Mouse (Mus musculus): ENCODE results near the gene Pdp2. TPM values are rescaled to one million over a fixed set of nuclear protein-coding genes. Genes with fewer than 3 reads are reported as not detected.
"Not testable (repeated sequence)": the region's sequence is repeated elsewhere in the genome, so short reads cannot be mapped to it uniquely, and the experiment has no call there.

Pdp2 gene
- polyA plus RNA-seq, 1 experiment from 2014 or later: 3.5 TPM

DNA sequence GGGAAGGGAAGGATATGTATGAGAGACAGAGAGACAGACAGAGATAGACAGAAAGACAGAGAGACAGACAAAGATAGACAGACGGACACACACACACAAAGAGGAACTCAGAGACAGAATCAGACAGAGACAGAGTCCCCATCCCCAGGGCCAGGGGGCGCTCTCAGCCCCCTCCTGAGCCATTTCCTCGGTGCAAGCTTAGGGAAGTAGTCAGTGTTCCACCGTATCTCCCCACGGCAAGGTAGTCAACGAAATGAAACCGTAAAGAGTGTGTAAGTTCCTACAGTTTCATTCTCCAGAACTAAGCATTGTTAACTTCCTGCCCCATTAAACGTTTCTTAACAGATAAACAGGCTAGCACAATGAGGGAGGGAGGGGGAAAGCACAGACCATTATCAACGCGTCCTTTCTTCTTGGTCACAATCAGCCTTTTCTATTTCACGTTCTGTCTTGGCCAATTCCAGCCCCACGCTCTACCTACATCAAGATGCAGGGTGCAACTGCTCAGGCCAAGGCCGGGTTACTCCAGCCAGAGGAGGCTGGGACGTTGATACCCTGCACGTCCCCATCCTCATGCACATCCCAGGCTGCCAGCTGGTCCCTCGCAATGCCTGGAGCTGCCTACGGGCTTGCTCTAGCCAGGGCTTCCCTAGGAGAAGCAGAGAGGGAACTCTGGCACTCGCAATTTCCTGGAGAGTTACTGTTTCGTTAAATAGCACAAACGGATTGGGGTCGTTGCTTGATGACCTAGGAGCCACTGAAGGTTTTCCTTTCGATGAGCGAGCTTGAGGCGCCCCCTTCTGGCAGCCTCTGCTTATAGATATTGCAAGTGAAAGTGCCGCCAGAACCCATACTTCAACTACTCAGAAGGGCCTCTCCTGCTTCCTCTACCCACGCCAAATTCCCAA is 20.6 kb upstream of the Pdp2 start:
- Histone ChIP-seq H3K4me1 (replicated peaks) (peaks cover 11% of the 10 kb centered on the region), H3K4me2 (peak overlapping the region; percentile 80), H3K4me3 (replicated peaks) (peak overlapping the region; percentile 55), H3K27me3 (0 out of 2 replicates have a peak, but pooled peaks cover 4% of the 10 kb centered on the region), H3K27ac (replicated peaks) (no peak overlapping the region), H3K9me3 (replicated peaks) (no peaks in the 10 kb centered on the region), H3K9ac (peak overlapping the region; percentile 12), H3K36me3 (replicated peaks) (no peaks in the 10 kb centered on the region)
- ATAC-seq (ENCODE audit: insufficient read depth): peak; percentile 56
- under 1% methylated on average over 26 of the region's 26 CpGs for WGBS (ENCODE audit: insufficient replicate concordance)

DNA sequence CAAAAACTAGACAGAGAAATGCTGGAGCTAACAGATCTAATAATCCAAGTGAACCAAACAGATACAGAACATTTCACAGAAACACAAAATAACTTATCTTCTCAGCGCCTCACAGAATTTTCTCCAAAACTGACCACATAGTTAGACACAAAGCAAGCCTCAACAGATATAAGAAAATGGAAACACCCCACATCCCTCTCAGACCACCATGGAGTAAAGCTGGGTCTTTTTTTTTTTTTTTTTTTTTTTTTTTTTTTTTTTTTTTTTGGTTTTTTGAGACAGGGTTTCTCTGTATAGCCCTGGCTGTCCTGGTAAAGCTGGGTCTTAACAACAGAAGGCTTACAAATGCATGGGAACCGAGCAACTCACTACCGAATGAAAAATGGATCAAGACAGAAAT is 14.4 kb upstream of the Pdp2 start:
- H3K4me1 ChIP-seq (replicated peaks): no peaks in the 10 kb centered on the region
- no peak overlapping the region for H3K4me2 ChIP-seq
- no peaks in the 10 kb centered on the region for H3K9me3 ChIP-seq (replicated peaks)
- H3K36me3 ChIP-seq (replicated peaks): no peaks in the 10 kb centered on the region
- 0 out of 2 replicates have a peak, but pooled peaks cover 4% of the 10 kb centered on the region for H3K27me3 ChIP-seq
- no peak overlapping the region for H3K9ac ChIP-seq
- H3K27ac ChIP-seq (replicated peaks): no peak overlapping the region
- ATAC-seq (ENCODE audit: insufficient read depth): no peak
- no peak overlapping the region for H3K4me3 ChIP-seq (replicated peaks)
- 63% methylated on average over 3 of the region's 3 CpGs for whole genome bisulfite sequencing (ENCODE audit: insufficient replicate concordance)

- not testable (repeated sequence) for H3K4me2 ChIP-seq
Observed at GRCm38 (mm10) chr8:104577606-104578005, 13.6 kb upstream of the Pdp2 start.

GRCm38 (mm10) chr8:104584522-104584921 is 6.7 kb upstream of the Pdp2 start:
- H3K27me3 ChIP-seq: no peaks in the 10 kb centered on the region
- no peaks in the 10 kb centered on the region for H3K36me3 ChIP-seq (replicated peaks)
- H3K4me3 ChIP-seq (replicated peaks): no peak overlapping the region
- no peak for ATAC-seq (ENCODE audit: insufficient read depth)
- 27% methylated on average over 1 of the region's 1 CpGs for WGBS (ENCODE audit: insufficient replicate concordance)
- no peak overlapping the region for H3K27ac ChIP-seq (replicated peaks)
- H3K4me2 ChIP-seq: no peak overlapping the region
- H3K9me3 ChIP-seq (replicated peaks): no peaks in the 10 kb centered on the region
- H3K4me1 ChIP-seq (replicated peaks): no peaks in the 10 kb centered on the region
- no peak overlapping the region for H3K9ac ChIP-seq

More at GRCm38 (mm10) chr8:104577606-104578005, 13.6 kb upstream of the Pdp2 start:
- WGBS (ENCODE audit: insufficient replicate concordance): 68% methylated on average over 17 of the region's 17 CpGs
- H3K27ac ChIP-seq (replicated peaks); H3K4me3 ChIP-seq (replicated peaks); H3K27me3 ChIP-seq; H3K9ac ChIP-seq; H3K4me1 ChIP-seq (replicated peaks); H3K9me3 ChIP-seq (replicated peaks); ATAC-seq (ENCODE audit: insufficient read depth); H3K36me3 ChIP-seq (replicated peaks): not testable (repeated sequence)

DNA sequence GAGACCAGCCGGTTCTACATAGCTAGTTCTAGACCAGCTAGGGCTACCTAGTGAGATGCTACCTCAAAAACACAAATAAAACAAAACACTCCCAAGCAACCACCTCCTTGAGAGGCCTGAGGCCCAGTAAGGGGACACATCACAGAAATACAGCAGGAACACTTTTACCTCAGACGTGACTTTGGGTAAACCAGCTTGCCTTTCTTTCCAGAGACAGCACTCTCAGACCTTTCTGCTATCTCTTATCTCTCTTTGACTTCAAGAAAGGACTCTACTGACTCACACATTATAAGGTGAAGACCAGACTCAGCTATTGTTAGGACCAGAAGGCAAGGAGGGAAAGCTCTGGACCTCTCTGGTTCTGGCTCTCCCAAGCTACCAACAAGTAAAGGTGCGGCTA is 967 bp upstream of the Pdp2 start:
- Histone ChIP-seq H3K4me2 (no peak overlapping the region), H3K27ac (replicated peaks) (no peak overlapping the region)

GRCm38 (mm10) chr8:104591856-104592255 is 605 bp downstream of the Pdp2 start:
- Histone ChIP-seq H3K4me2 (peak overlapping the region; percentile 93), H3K4me3 (replicated peaks) (peak overlapping the region; percentile 73), H3K27me3 (no peaks in the 10 kb centered on the region), H3K36me3 (replicated peaks) (peaks cover 20% of the 10 kb centered on the region), H3K4me1 (replicated peaks) (peaks cover 37% of the 10 kb centered on the region), H3K27ac (replicated peaks) (peak overlapping the region; percentile 87), H3K9ac (peak overlapping the region; percentile 52), H3K9me3 (replicated peaks) (no peaks in the 10 kb centered on the region)
- no peak for ATAC-seq (ENCODE audit: insufficient read depth)
- 3% methylated on average over 9 of the region's 9 CpGs for whole genome bisulfite sequencing (ENCODE audit: insufficient replicate concordance)

More for the DNA sequence above, 967 bp upstream of the Pdp2 start:
- peaks cover 20% of the 10 kb centered on the region for H3K36me3 ChIP-seq (replicated peaks)
- no peak for ATAC-seq (ENCODE audit: insufficient read depth)
- 65% methylated on average over 3 of the region's 3 CpGs for WGBS (ENCODE audit: insufficient replicate concordance)
- no peaks in the 10 kb centered on the region for H3K27me3 ChIP-seq
- H3K4me1 ChIP-seq (replicated peaks): peaks cover 27% of the 10 kb centered on the region
- no peaks in the 10 kb centered on the region for H3K9me3 ChIP-seq (replicated peaks)
- no peak overlapping the region for H3K9ac ChIP-seq
- no peak overlapping the region for H3K4me3 ChIP-seq (replicated peaks)

DNA sequence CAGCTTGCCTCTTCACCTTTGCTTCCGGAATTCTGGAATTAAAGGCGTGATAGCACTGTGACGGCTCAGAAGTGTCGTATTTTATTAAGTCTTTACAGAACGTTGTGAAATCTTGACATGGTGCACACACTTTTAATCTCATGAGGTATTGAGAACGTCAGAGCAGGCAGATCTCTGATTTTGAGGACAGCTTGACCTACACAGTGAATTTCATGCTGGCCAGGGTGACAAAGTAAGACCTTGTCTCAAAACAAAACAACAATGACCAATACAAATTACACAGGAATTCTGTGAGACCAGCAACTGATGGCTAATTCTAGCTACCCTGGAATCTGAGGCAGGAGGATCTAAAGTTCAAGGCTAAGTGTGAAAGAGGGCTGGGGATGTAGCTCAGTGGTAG is 1.3 kb downstream of the Pdp2 start:
- Histone ChIP-seq H3K4me2 (peak overlapping the region; percentile 93), H3K36me3 (replicated peaks) (peaks cover 20% of the 10 kb centered on the region), H3K4me1 (replicated peaks) (peaks cover 37% of the 10 kb centered on the region), H3K9me3 (replicated peaks) (no peaks in the 10 kb centered on the region), H3K27me3 (no peaks in the 10 kb centered on the region), H3K4me3 (replicated peaks) (no peak overlapping the region), H3K27ac (replicated peaks) (no peak overlapping the region), H3K9ac (no peak overlapping the region)
- 70% methylated on average over 6 of the region's 6 CpGs for WGBS (ENCODE audit: insufficient replicate concordance)
- no peak for ATAC-seq (ENCODE audit: insufficient read depth)

GRCm38 (mm10) chr8:104593536-104594325 is 2.5 kb downstream of the Pdp2 start:
- Histone ChIP-seq H3K36me3 (replicated peaks) (peaks cover 20% of the 10 kb centered on the region), H3K9ac (no peak overlapping the region), H3K4me2 (no peak overlapping the region), H3K27me3 (no peaks in the 10 kb centered on the region), H3K4me1 (replicated peaks) (peaks cover 37% of the 10 kb centered on the region), H3K4me3 (replicated peaks) (no peak overlapping the region), H3K9me3 (replicated peaks) (no peaks in the 10 kb centered on the region), H3K27ac (replicated peaks) (no peak overlapping the region)
- WGBS (ENCODE audit: insufficient replicate concordance): 86% methylated on average over 31 of the region's 31 CpGs
- ATAC-seq (ENCODE audit: insufficient read depth): no peak

- no peaks in the 10 kb centered on the region for H3K9me3 ChIP-seq (replicated peaks)
- peaks cover 20% of the 10 kb centered on the region for H3K36me3 ChIP-seq (replicated peaks)
- H3K4me1 ChIP-seq (replicated peaks): peaks cover 37% of the 10 kb centered on the region
- no peaks in the 10 kb centered on the region for H3K27me3 ChIP-seq
- no peak for ATAC-seq (ENCODE audit: insufficient read depth)
- no peak overlapping the region for H3K4me2 ChIP-seq
- no peak overlapping the region for H3K9ac ChIP-seq
- no peak overlapping the region for H3K4me3 ChIP-seq (replicated peaks)
- WGBS (ENCODE audit: insufficient replicate concordance): 84% methylated on average over 19 of the region's 19 CpGs
- H3K27ac ChIP-seq (replicated peaks): no peak overlapping the region
Observed at GRCm38 (mm10) chr8:104594611-104595362, 3.5 kb downstream of the Pdp2 start.

GRCm38 (mm10) chr8:104595773-104596536 is 4.7 kb downstream of the Pdp2 start:
- no peak for ATAC-seq (ENCODE audit: insufficient read depth)
- Histone ChIP-seq H3K9me3 (replicated peaks) (no peaks in the 10 kb centered on the region), H3K36me3 (replicated peaks) (peaks cover 20% of the 10 kb centered on the region), H3K4me2 (peak overlapping the region; percentile 32), H3K27me3 (peaks cover 2% of the 10 kb centered on the region; the same call in 1 of the 2 replicates), H3K27ac (replicated peaks) (no peak overlapping the region), H3K4me3 (replicated peaks) (no peak overlapping the region), H3K9ac (no peak overlapping the region), H3K4me1 (replicated peaks) (peaks cover 28% of the 10 kb centered on the region)
- 64% methylated on average over 21 of the region's 21 CpGs for WGBS (ENCODE audit: insufficient replicate concordance)

Measured in liver, embryonic 15.5 days (tissue).